Mouse (Mus musculus) 416B (cell line): ENCODE measurements around the gene Ttc27.

Experiments used
- DNase-seq: peaks from one replicate; pipeline ENCODE4 v3.0.0; 2011; ENCODE audit warnings: low read depth

Gene Ttc27

GRCm38 (mm10) chr17:74887039-74887438 lies 169.5 kb downstream of the Ttc27 start:
- no peak for DNase-seq

GRCm38 (mm10) chr17:74888836-74889534 lies 171.5 kb downstream of the Ttc27 start:
- DNase-seq = no peak

GRCm38 (mm10) chr17:74889535-74890117 lies 172.1 kb downstream of the Ttc27 start:
- DNase-seq = no peak

GRCm38 (mm10) chr17:74902453-74902852 lies 184.9 kb downstream of the Ttc27 start:
- DNase-seq = no peak

DNA sequence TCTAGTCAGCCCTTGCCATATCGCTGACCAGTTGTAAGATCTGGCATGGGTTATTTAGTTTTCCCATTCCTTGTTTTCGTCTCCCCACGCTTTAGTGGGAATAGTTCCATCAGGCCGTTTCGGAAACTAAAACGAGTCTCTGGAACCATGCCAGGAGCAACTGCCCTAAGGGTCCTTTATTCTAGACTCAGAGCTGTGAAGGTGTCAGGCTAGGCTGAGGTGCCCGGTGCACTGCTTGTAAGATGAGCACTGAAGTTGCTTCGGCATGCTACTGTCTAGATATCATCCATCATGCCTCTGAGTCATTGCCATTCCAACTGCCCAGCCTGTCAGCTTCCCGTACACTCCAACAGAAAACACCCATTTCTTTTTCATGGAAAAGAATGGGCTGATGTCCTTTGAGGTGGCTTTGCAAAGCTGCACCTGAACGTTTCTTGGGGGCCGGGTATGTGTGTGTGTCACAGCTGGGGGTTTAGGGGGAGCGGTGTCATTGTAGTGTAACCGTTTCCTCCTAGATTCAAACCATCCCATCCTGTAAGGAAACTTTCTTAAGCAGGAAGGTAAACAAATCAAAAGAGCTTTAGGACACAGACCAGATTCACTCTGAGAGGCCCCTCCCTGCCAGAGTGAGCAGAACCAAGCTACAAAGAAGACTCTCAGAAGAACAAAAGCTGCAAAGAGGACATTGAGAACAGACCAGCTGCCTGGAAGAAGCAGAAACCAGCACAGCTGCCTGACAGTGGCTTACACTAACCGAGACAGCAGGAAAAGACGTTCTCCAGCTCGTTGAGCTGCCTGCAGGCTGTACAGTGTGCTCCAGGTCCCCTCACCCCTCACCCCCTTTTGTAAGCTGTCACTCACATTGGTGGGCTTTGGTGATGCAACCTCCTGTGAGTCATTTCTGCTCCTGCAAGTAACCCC lies 186.1 kb downstream of the Ttc27 start:
- no peak for DNase-seq

DNA sequence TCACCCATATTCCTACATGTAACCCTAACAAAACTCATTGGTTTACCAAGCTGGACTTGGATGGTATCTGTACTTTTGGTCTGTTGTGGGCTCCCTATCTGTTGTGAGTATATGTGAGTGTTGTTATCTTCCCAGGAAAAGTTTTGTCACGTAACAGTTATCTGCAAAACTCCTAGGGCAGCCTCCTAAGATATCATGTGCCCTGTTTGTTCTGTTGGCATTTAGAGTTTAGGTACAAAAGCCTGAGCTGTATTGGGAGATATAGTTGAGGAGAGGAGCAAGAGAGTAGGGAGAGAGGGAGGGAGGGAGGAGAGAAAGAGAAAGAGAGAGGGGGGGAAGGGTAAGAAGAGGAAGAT lies 186.8 kb downstream of the Ttc27 start:
- no peak for DNase-seq

- DNase-seq = no peak
These were observed 187.4 kb downstream of the Ttc27 start for GRCm38 (mm10) chr17:74904956-74905355.

GRCm38 (mm10) chr17:74912995-74913394 lies 195.5 kb downstream of the Ttc27 start:
- no peak for DNase-seq
